Mouse (Mus musculus): ENCODE measurements around the gene Pex12. TPM values are rescaled to one million over a fixed set of nuclear protein-coding genes. Genes with fewer than 3 reads are reported as not detected.

The Pex12 gene
- polyA plus RNA-seq, 1 experiment from 2014 or later = 16.1 TPM

DNA sequence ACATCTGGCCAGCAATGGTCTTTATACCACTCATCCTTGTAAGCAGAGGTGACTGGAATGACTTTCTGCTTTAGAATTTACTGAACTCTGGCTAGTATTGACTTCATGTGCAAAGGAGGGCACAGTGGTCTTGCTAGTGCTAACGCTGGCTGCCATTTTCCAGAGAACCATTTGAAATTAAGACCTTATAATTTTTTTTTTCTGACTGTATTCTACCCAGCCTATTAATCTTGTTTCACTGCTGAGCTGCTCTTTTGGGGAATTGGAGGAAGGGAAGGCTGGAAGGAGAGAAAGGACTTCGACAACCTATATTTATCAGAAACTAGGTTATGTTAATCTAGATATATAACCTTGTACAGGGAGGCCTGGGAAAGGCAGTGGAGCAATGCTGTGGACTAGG lies 2.1 kb upstream of the Pex12 start:
- H3K9me3 ChIP-seq (replicated peaks; ENCODE audit: control insufficient read depth, low read length, poor library complexity, severe bottlenecking) = no peaks in the 10 kb centered on the region
- no peaks in the 10 kb centered on the region for H3K27me3 ChIP-seq (ENCODE audit: control insufficient read depth, insufficient read depth, low read depth, low read length)
- WGBS = 92% methylated on average over 2 of the region's 2 CpGs
- peak overlapping the region; percentile 65 for H3K4me2 ChIP-seq (ENCODE audit: low read length)
- H3K4me3 ChIP-seq (ENCODE audit: low read depth, low read length) = no peak overlapping the region
- H3K9ac ChIP-seq (ENCODE audit: low read depth, low read length) = no peak overlapping the region
- H3K27ac ChIP-seq (ENCODE audit: low read length) = no peak overlapping the region
- peaks cover 36% of the 10 kb centered on the region for H3K4me1 ChIP-seq (ENCODE audit: control insufficient read depth, insufficient read depth, low read length)
- no peak for ATAC-seq
- H3K36me3 ChIP-seq (ENCODE audit: control insufficient read depth, insufficient read depth, low read length) = no peaks in the 10 kb centered on the region

GRCm38 (mm10) chr11:83303751-83304150 lies 1.4 kb upstream of the Pex12 start:
- 68% methylated on average over 5 of the region's 5 CpGs for WGBS
- H3K27ac ChIP-seq (ENCODE audit: low read length) = no peak overlapping the region
- peak overlapping the region; percentile 65 for H3K4me2 ChIP-seq (ENCODE audit: low read length)
- peak overlapping the region; percentile 57; the same call in 1 of the 2 replicates for H3K9ac ChIP-seq (ENCODE audit: low read depth, low read length)
- H3K36me3 ChIP-seq (ENCODE audit: control insufficient read depth, insufficient read depth, low read length) = no peaks in the 10 kb centered on the region
- H3K27me3 ChIP-seq (ENCODE audit: control insufficient read depth, insufficient read depth, low read depth, low read length) = no peaks in the 10 kb centered on the region
- peak overlapping the region; percentile 55 for H3K4me3 ChIP-seq (ENCODE audit: low read depth, low read length)
- H3K9me3 ChIP-seq (replicated peaks; ENCODE audit: control insufficient read depth, low read length, poor library complexity, severe bottlenecking) = no peaks in the 10 kb centered on the region
- no peak for ATAC-seq
- peaks cover 36% of the 10 kb centered on the region for H3K4me1 ChIP-seq (ENCODE audit: control insufficient read depth, insufficient read depth, low read length)

DNA sequence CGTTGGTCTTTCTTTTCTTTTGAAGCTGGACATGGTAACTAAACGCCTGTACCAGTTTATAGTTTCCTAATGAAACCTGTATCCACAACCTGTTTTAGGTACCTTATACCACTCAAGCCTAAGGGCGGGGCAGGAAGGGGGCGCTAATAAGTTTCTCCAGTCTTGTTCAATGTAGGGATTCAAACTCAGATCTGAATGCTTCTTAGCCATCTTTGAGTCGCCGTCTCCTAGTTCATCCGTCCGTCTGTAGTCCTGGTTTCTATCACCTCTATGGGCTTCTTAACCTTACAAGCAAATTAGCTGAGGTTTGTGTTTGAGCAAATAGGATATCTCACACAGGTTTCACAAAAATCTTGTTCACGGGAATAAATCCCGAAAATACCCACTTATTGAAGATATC lies 262 bp downstream of the Pex12 start:
- no peaks in the 10 kb centered on the region for H3K27me3 ChIP-seq (ENCODE audit: control insufficient read depth, insufficient read depth, low read depth, low read length)
- no peaks in the 10 kb centered on the region for H3K36me3 ChIP-seq (ENCODE audit: control insufficient read depth, insufficient read depth, low read length)
- H3K4me2 ChIP-seq (ENCODE audit: low read length) = peak overlapping the region; percentile 65
- peak overlapping the region; percentile 55 for H3K4me3 ChIP-seq (ENCODE audit: low read depth, low read length)
- H3K27ac ChIP-seq (ENCODE audit: low read length) = peak overlapping the region; percentile 94
- peaks cover 44% of the 10 kb centered on the region for H3K4me1 ChIP-seq (ENCODE audit: control insufficient read depth, insufficient read depth, low read length)
- H3K9me3 ChIP-seq (replicated peaks; ENCODE audit: control insufficient read depth, low read length, poor library complexity, severe bottlenecking) = no peaks in the 10 kb centered on the region
- peak overlapping the region; percentile 81; the same call in 1 of the 2 replicates for H3K9ac ChIP-seq (ENCODE audit: low read depth, low read length)
- WGBS = 8% methylated on average over 10 of the region's 10 CpGs
- no peak for ATAC-seq

GRCm38 (mm10) chr11:83301431-83301831 lies 955 bp downstream of the Pex12 start:
- whole genome bisulfite sequencing = 63% methylated on average over 2 of the region's 2 CpGs
- no peak for ATAC-seq
- Histone ChIP-seq H3K4me3 (ENCODE audit: low read depth, low read length) (no peak overlapping the region), H3K27me3 (ENCODE audit: control insufficient read depth, insufficient read depth, low read depth, low read length) (no peaks in the 10 kb centered on the region), H3K9me3 (replicated peaks; ENCODE audit: control insufficient read depth, low read length, poor library complexity, severe bottlenecking) (no peaks in the 10 kb centered on the region), H3K9ac (ENCODE audit: low read depth, low read length) (no peak overlapping the region), H3K4me2 (ENCODE audit: low read length) (no peak overlapping the region), H3K27ac (ENCODE audit: low read length) (no peak overlapping the region), H3K36me3 (ENCODE audit: control insufficient read depth, insufficient read depth, low read length) (no peaks in the 10 kb centered on the region), H3K4me1 (ENCODE audit: control insufficient read depth, insufficient read depth, low read length) (peaks cover 49% of the 10 kb centered on the region)

GRCm38 (mm10) chr11:83299724-83300123 lies 2.7 kb downstream of the Pex12 start:
- Histone ChIP-seq H3K36me3 (ENCODE audit: control insufficient read depth, insufficient read depth, low read length) (no peaks in the 10 kb centered on the region; the same call in 1 of the 2 replicates), H3K9ac (ENCODE audit: low read depth, low read length) (no peak overlapping the region), H3K4me3 (ENCODE audit: low read depth, low read length) (no peak overlapping the region), H3K4me1 (ENCODE audit: control insufficient read depth, insufficient read depth, low read length) (peaks cover 42% of the 10 kb centered on the region), H3K27ac (ENCODE audit: low read length) (no peak overlapping the region), H3K27me3 (ENCODE audit: control insufficient read depth, insufficient read depth, low read depth, low read length) (no peaks in the 10 kb centered on the region), H3K4me2 (ENCODE audit: low read length) (no peak overlapping the region), H3K9me3 (replicated peaks; ENCODE audit: control insufficient read depth, low read length, poor library complexity, severe bottlenecking) (no peaks in the 10 kb centered on the region)
- 95% methylated on average over 9 of the region's 9 CpGs for WGBS
- no peak for ATAC-seq

- Histone ChIP-seq H3K4me3 (ENCODE audit: low read depth, low read length) (peak within 1 kb of the TSS; percentile 81), H3K9ac (ENCODE audit: low read depth, low read length) (peak within 1 kb of the TSS; percentile 96), H3K9me3 (replicated peaks; ENCODE audit: control insufficient read depth, low read length, poor library complexity, severe bottlenecking) (no peaks in the 10 kb centered on the region), H3K27ac (ENCODE audit: low read length) (peak within 1 kb of the TSS; percentile 92), H3K4me2 (ENCODE audit: low read length) (peak within 1 kb of the TSS; percentile 87), H3K27me3 (ENCODE audit: control insufficient read depth, insufficient read depth, low read depth, low read length) (no peaks in the 10 kb centered on the region), H3K36me3 (ENCODE audit: control insufficient read depth, insufficient read depth, low read length) (no peaks in the 10 kb centered on the region; the same call in 1 of the 2 replicates), H3K4me1 (ENCODE audit: control insufficient read depth, insufficient read depth, low read length) (peaks cover 36% of the 10 kb centered on the region)
- peak; percentile 94 for ATAC-seq
- 3% methylated on average over 56 of the region's 56 CpGs for WGBS
Measured at GRCm38 (mm10) chr11:83298225-83299195, 3.9 kb downstream of the Pex12 start, which contains the start of gene Ap2b1. Gene Ap2b1 (plus strand): TSS chr11:83299024.

DNA sequence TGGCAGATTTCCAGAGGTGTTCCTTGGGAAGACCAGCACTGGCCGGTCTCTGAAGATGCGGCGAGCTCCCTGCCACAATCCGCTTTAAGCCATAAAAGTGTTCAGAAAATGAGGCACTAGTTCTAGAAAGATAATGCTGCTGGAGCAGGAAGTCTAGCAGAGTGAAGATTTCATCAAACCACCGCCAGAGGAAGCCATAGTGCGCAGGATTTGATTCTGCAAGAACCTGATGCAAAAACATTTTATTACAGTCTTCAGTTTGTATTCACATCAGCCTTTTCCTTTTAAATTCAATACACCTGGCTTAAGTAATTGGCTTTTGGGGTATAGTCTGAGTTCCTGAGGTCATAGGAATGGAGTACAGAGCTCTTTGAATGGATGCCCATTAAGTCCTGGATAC lies 4.6 kb downstream of the Pex12 start:
- no peak for ATAC-seq
- H3K27ac ChIP-seq (ENCODE audit: low read length) = peak overlapping the region; percentile 92
- H3K36me3 ChIP-seq (ENCODE audit: control insufficient read depth, insufficient read depth, low read length) = no peaks in the 10 kb centered on the region; the same call in 1 of the 2 replicates
- peak overlapping the region; percentile 87 for H3K4me2 ChIP-seq (ENCODE audit: low read length)
- 79% methylated on average over 6 of the region's 6 CpGs for WGBS
- H3K9me3 ChIP-seq (replicated peaks; ENCODE audit: control insufficient read depth, low read length, poor library complexity, severe bottlenecking) = no peaks in the 10 kb centered on the region
- H3K4me1 ChIP-seq (ENCODE audit: control insufficient read depth, insufficient read depth, low read length) = peaks cover 41% of the 10 kb centered on the region
- no peaks in the 10 kb centered on the region for H3K27me3 ChIP-seq (ENCODE audit: control insufficient read depth, insufficient read depth, low read depth, low read length)
- H3K4me3 ChIP-seq (ENCODE audit: low read depth, low read length) = peak overlapping the region; percentile 81
- peak overlapping the region; percentile 96 for H3K9ac ChIP-seq (ENCODE audit: low read depth, low read length)

- no peak overlapping the region for H3K4me2 ChIP-seq (ENCODE audit: low read length)
- no peak overlapping the region for H3K4me3 ChIP-seq (ENCODE audit: low read depth, low read length)
- no peak overlapping the region for H3K9ac ChIP-seq (ENCODE audit: low read depth, low read length)
- WGBS = 82% methylated on average over 2 of the region's 2 CpGs
- no peaks in the 10 kb centered on the region; the same call in 1 of the 2 replicates for H3K36me3 ChIP-seq (ENCODE audit: control insufficient read depth, insufficient read depth, low read length)
- no peaks in the 10 kb centered on the region for H3K9me3 ChIP-seq (replicated peaks; ENCODE audit: control insufficient read depth, low read length, poor library complexity, severe bottlenecking)
- H3K4me1 ChIP-seq (ENCODE audit: control insufficient read depth, insufficient read depth, low read length) = peaks cover 44% of the 10 kb centered on the region
- no peaks in the 10 kb centered on the region for H3K27me3 ChIP-seq (ENCODE audit: control insufficient read depth, insufficient read depth, low read depth, low read length)
- no peak for ATAC-seq
- no peak overlapping the region for H3K27ac ChIP-seq (ENCODE audit: low read length)
Measured at GRCm38 (mm10) chr11:83294133-83294532, 8.3 kb downstream of the Pex12 start.

GRCm38 (mm10) chr11:83293182-83293581 lies 9.2 kb downstream of the Pex12 start:
- no peak for ATAC-seq
- peak overlapping the region; percentile 17; the same call in 1 of the 2 replicates for H3K4me3 ChIP-seq (ENCODE audit: low read depth, low read length)
- peak overlapping the region; percentile 82 for H3K4me2 ChIP-seq (ENCODE audit: low read length)
- no peaks in the 10 kb centered on the region; the same call in 1 of the 2 replicates for H3K36me3 ChIP-seq (ENCODE audit: control insufficient read depth, insufficient read depth, low read length)
- H3K9me3 ChIP-seq (replicated peaks; ENCODE audit: control insufficient read depth, low read length, poor library complexity, severe bottlenecking) = no peaks in the 10 kb centered on the region
- H3K27me3 ChIP-seq (ENCODE audit: control insufficient read depth, insufficient read depth, low read depth, low read length) = no peaks in the 10 kb centered on the region
- 90% methylated on average over 1 of the region's 1 CpGs for WGBS
- H3K27ac ChIP-seq (ENCODE audit: low read length) = no peak overlapping the region
- peaks cover 43% of the 10 kb centered on the region for H3K4me1 ChIP-seq (ENCODE audit: control insufficient read depth, insufficient read depth, low read length)
- H3K9ac ChIP-seq (ENCODE audit: low read depth, low read length) = no peak overlapping the region

Measured in midbrain, embryonic 16.5 days (tissue).